Mouse (Mus musculus) midbrain, postnatal 0 days (tissue): ENCODE measurements around the gene 4930455H04Rik. TPM values are rescaled to one million over a fixed set of nuclear protein-coding genes. Genes with fewer than 3 reads are reported as not detected.

Source experiments
- ATAC-seq: fragments of 200-750 bp; cut with Nextera tagmentation; 2 replicates; pipeline ENCODE4 v1.8.0; 2017; ENCODE audit warnings: moderate number of reproducible peaks, mild to moderate bottlenecking, moderate TSS enrichment, moderate library complexity; ENCODE audit not compliant: low FRiP score
- DNase-seq: peaks from one replicate; pipeline ENCODE4 v3.0.0-alpha.2; 2015; ENCODE audit warnings: low spot score
- H3K27ac ChIP-seq: fragments of 300-500 bp; sonication (generic); 2 replicates; pipeline ENCODE4 v1.5.1; 2014; ENCODE audit warnings: low read depth, mild to moderate bottlenecking, low read length, mixed read lengths
- H3K27me3 ChIP-seq: fragments of 300-500 bp; sonication (generic); 2 replicates; pipeline ENCODE4 v1.6.1; 2014; ENCODE audit warnings: low read length, control low read depth, mixed read lengths; ENCODE audit not compliant: insufficient read depth
- H3K36me3 ChIP-seq: fragments of 300-500 bp; sonication (generic); 2 replicates; pipeline ENCODE4 v1.6.1; 2014; ENCODE audit warnings: low read length, control low read depth, mixed read lengths; ENCODE audit not compliant: insufficient read depth
- H3K4me1 ChIP-seq: fragments of 300-500 bp; sonication (generic); 2 replicates; pipeline ENCODE4 v1.6.1; 2014; ENCODE audit warnings: mild to moderate bottlenecking, control low read depth, antibody characterized with exemption, low read length, mixed read lengths; ENCODE audit not compliant: insufficient read depth
- H3K4me2 ChIP-seq: fragments of 300-500 bp; sonication (generic); 2 replicates; pipeline ENCODE4 v1.6.1; 2014; ENCODE audit warnings: low read depth, mild to moderate bottlenecking, low read length, mixed read lengths; ENCODE audit not compliant: poor library complexity, severe bottlenecking
- H3K4me3 ChIP-seq: fragments of 300-500 bp; sonication (generic); 2 replicates; pipeline ENCODE4 v1.5.1; 2014; ENCODE audit warnings: low read depth, mild to moderate bottlenecking, low read length, moderate library complexity
- H3K9ac ChIP-seq: fragments of 300-500 bp; sonication (generic); replicated peaks from 2 replicates; pipeline ENCODE4 v1.6.1; 2014; ENCODE audit warnings: mild to moderate bottlenecking, low read length, moderate library complexity, mixed read lengths; ENCODE audit not compliant: poor library complexity, severe bottlenecking
- H3K9me3 ChIP-seq: fragments of 300-500 bp; sonication (generic); 2 replicates; pipeline ENCODE4 v1.6.1; 2016; ENCODE audit warnings: low read length, control low read depth
- CTCF ChIP-seq: IDR thresholded peaks from 2 replicates; pipeline ENCODE4 v1.5.1; 2016; ENCODE audit warnings: antibody characterized with exemption, mild to moderate bottlenecking
- WGBS: fragments of 180-500 bp; shearing (Covaris S2); extraction: QIAGEN DNeasy Blood & Tissue Kit; methylation state at CpG from one replicate; pipeline ENCODE4 v1.1.7; 2014; 5-methylcytosine and 5-hydroxymethylcytosine counted together
- polyA plus RNA-seq: library from polyadenylated mRNA; unstranded; fragments of >200 nt; fragmentation: Nextera tagmentation; extraction: Ambion mirVana; gene quantifications from 2 replicates; pipeline ENCODE4 v1.2.1, GENCODE M21; 2015
- total RNA-seq: library from RNA; depleted of rRNA; stranded (reverse); fragments of >200 nt; gene quantifications from 2 replicates; pipeline ENCODE4 v1.2.3, GENCODE M21; 2014

4930455H04Rik gene
- total and polyA plus RNA-seq, 2 experiments from 2014 or later, result not detected

DNA sequence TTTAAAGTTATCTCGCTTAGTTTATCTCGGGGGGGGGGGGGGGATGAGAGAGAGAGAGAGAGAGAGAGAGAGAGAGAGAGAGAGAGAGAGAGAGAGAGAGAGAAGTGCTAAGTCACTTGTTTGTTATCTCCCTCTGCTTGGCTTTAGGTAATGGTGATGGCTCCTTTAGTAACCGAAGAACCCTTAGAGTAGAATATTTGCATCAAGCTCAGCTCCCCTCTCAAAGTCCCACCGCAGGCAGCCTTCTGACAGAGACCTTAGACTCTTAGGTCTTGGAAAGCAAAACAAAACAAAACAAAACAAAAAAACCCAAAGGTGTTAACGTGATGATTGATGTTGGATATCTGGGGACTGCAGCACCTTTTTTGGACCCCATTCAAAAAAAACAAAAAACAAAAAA lies 936 bp downstream of the 4930455H04Rik start:
- 18% methylated on average over 5 of the region's 5 CpGs for WGBS
- Histone ChIP-seq H3K4me2 (peak overlapping the region; percentile 77), H3K27me3 (no peaks in the 10 kb centered on the region), H3K9ac (0 out of 2 replicates have a peak overlapping the region, but pooled peaks have one; percentile 62), H3K9me3 (no peaks in the 10 kb centered on the region), H3K4me1 (peaks cover 2% of the 10 kb centered on the region; the same call in 1 of the 2 replicates), H3K36me3 (no peaks in the 10 kb centered on the region), H3K4me3 (peak overlapping the region; percentile 46), H3K27ac (no peak overlapping the region)
- ATAC-seq (no peak), DNase-seq (no peak)
- TF ChIP-seq CTCF, result no peak

DNA sequence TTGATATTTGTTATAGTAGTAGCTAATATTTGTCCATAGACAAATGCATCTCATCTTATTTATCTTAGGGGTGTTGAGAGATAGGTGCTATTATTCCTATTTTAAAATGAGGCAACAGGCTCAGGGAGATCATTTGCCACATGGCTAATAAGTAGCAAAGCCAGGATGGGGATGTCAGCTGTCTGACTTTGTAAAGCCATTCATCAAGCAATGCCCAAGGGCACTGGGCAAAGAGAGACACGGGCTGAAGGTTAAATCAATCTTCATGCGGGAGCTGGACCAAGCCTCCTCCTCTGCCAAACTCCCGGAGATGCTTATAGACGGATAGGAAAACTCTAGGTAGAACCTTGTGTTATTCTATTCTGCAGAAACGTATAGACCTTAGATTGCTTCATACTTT lies 1.7 kb downstream of the 4930455H04Rik start:
- H3K9me3 ChIP-seq, result no peaks in the 10 kb centered on the region
- H3K9ac ChIP-seq, result no peak overlapping the region
- peaks cover 2% of the 10 kb centered on the region; the same call in 1 of the 2 replicates for H3K4me1 ChIP-seq
- H3K4me3 ChIP-seq, result no peak overlapping the region
- ATAC-seq, result no peak
- H3K36me3 ChIP-seq, result no peaks in the 10 kb centered on the region
- DNase-seq, result peak; percentile 34
- no peak overlapping the region for H3K4me2 ChIP-seq
- H3K27ac ChIP-seq, result no peak overlapping the region
- TF ChIP-seq CTCF, result no peak
- no peaks in the 10 kb centered on the region for H3K27me3 ChIP-seq
- 65% methylated on average over 5 of the region's 5 CpGs for WGBS

DNA sequence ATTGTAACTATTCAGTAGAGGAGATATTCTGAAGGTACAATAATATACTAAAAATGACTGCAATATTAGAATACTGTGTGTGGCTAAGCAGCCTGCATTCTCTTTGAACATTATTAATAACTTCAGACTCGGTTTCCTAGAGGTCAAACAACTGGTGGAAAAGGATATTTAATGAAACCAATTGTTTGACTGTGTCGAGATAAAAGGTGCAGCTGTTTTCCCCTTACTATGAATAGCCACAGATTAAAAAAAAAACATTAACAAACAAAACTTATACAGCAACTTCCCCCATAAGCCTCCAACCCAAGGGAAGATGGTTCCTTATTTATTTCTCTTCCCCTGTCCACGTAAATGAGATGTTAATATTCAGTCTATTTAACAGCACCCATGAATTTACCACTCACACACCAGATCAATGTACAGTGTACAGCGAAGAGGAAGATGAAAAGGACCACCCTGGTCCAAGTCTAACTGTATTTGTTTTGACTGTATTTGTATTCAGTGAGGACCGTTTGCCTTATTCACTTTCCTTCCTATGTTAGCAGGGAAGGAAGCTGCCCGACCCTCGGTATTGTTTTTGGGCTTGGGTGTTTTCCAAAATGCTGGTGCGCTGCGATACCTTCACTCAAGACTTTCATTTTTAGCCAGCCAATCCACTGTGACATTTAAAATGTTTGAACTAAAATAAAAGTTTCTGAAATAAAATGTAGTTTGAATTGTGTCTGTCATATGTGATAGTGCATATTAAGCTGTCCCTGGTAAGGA lies 13.9 kb downstream of the 4930455H04Rik start:
- no peak for DNase-seq
- H3K4me1 ChIP-seq, result no peaks in the 10 kb centered on the region
- no peak overlapping the region for H3K4me3 ChIP-seq
- WGBS, result 61% methylated on average over 9 of the region's 9 CpGs
- H3K9ac ChIP-seq, result no peak overlapping the region
- H3K27me3 ChIP-seq, result no peaks in the 10 kb centered on the region
- no peak for TF ChIP-seq CTCF
- no peak overlapping the region for H3K4me2 ChIP-seq
- no peak for ATAC-seq
- H3K36me3 ChIP-seq, result no peaks in the 10 kb centered on the region
- 0 out of 2 replicates have a peak, but pooled peaks cover 3% of the 10 kb centered on the region for H3K9me3 ChIP-seq
- no peak overlapping the region for H3K27ac ChIP-seq

DNA sequence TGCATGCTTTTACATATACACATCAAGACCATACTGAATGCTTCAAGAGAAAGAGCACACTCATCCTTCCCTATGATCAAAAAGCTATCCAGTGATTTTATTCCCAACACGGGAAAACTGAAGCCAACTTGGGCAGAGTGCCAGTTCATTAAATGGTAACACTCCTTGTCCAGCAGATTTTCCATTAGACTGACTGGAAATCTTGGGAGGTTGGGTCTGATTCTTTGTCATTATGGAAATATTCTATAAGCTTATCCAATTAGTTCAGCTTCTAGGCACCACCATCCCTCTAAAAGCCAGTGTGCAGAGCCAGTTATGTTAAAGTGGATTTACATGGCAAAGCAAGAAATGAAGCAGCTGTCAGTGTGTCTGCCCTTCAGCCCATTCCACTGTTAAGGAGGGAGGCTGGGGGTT lies 17.0 kb downstream of the 4930455H04Rik start:
- Histone ChIP-seq H3K9ac (no peak overlapping the region), H3K27ac (no peak overlapping the region), H3K9me3 (no peaks in the 10 kb centered on the region), H3K4me3 (no peak overlapping the region), H3K36me3 (no peaks in the 10 kb centered on the region), H3K27me3 (no peaks in the 10 kb centered on the region), H3K4me2 (no peak overlapping the region), H3K4me1 (no peaks in the 10 kb centered on the region)
- ATAC-seq (0 out of 2 replicates have a peak, but pooled peaks have one; percentile 27), DNase-seq (peak; percentile 77)
- TF ChIP-seq CTCF, result no peak
- WGBS, result 5% methylated on average over 1 of the region's 1 CpGs

DNA sequence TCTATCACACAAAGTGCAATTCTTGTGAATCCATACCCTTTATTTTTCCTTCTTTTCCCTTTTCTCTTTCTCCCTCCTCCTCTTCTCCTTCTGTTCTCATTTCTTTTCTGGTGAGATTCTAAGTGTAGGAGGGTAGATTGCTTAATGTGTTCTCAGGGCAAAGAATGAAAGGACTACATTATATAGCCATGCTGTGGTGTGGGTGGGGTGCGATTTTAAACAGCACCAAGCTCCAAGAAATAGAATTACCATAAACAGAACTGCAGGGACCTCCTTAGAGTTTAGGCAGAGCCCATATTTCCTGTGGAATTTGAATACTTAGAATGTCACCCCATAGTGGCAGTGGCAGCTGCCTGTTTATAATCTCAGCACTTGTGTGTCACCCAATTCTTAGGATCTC lies 17.7 kb downstream of the 4930455H04Rik start:
- TF ChIP-seq CTCF, result no peak
- Histone ChIP-seq H3K36me3 (no peaks in the 10 kb centered on the region), H3K4me3 (no peak overlapping the region), H3K9ac (no peak overlapping the region), H3K27ac (no peak overlapping the region), H3K4me1 (no peaks in the 10 kb centered on the region), H3K9me3 (no peaks in the 10 kb centered on the region), H3K4me2 (no peak overlapping the region), H3K27me3 (no peaks in the 10 kb centered on the region)
- DNase-seq (no peak), ATAC-seq (no peak)
- 31% methylated on average over 1 of the region's 1 CpGs for WGBS

DNA sequence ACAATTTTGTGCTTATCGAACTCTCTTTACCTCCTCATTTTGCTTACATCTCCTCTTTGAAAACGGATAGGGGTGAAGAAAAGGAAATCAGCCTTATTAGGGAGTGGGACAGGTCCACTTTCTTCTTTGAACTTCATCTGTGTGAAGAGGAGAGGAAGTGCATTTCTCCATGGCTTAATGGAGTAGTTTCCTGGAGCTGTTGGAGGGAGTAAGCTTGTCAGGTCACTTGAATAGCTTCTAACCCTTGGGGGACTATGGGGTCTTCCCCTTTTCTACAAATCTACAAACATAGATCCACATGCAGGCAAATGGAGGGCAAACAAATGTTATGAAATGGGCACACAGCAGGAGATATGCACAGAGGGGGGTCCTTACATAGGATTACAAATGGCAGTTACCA lies 18.4 kb downstream of the 4930455H04Rik start:
- no peak overlapping the region for H3K9ac ChIP-seq
- no peak overlapping the region for H3K4me3 ChIP-seq
- no peaks in the 10 kb centered on the region for H3K36me3 ChIP-seq
- WGBS, result 54% methylated on average over 2 of the region's 2 CpGs
- TF ChIP-seq CTCF, result no peak
- H3K9me3 ChIP-seq, result no peaks in the 10 kb centered on the region
- no peaks in the 10 kb centered on the region for H3K27me3 ChIP-seq
- no peak for ATAC-seq
- DNase-seq, result no peak
- no peaks in the 10 kb centered on the region for H3K4me1 ChIP-seq
- no peak overlapping the region for H3K4me2 ChIP-seq
- H3K27ac ChIP-seq, result no peak overlapping the region
